Comparison of ENCODE assay signal across 23 mouse cellular contexts in genomic region chr5:73205050-73205449, GRCm38 (mm10). TPM values are rescaled to one million over a fixed set of nuclear protein-coding genes. Genes with fewer than 3 reads are reported as not detected.
DNase-seq lines count a peak whose midpoint lies in the region; ATAC-seq and TF ChIP-seq lines count a peak whose summit lies in the region.
"Had no signal": no experiment of that assay in that cellular context is flagged by ENCODE, and none has a peak within 500 bp of the region (broad histone marks: within the 10 kb centered on the region; RNA-seq: fewer than 3 reads in every experiment).

No protein-coding gene starts in this region.

- no peak; the same call in 1 of the 2 replicates for ATAC-seq in forebrain, embryonic 15.5 days (replicated peaks)
- ATAC-seq in heart, embryonic 15.5 days (replicated peaks; ENCODE audit: insufficient number of reproducible peaks, insufficient read depth, low FRiP score, low read depth): no peak
- ATAC-seq: activated CD4-positive, CD25-positive, alpha-beta regulatory T cell, adult 4 months; intestine, embryonic 15.5 days; Patski had no signal

- H3K27me3 ChIP-seq in forebrain, embryonic 15.5 days: no peaks in the 10 kb centered on the region
- no peaks in the 10 kb centered on the region for H3K27me3 ChIP-seq in forebrain, embryonic 10.5 days (ENCODE audit: poor library complexity, severe bottlenecking)
- H3K27me3 ChIP-seq in heart, embryonic 15.5 days: no peaks in the 10 kb centered on the region
- H3K27me3 ChIP-seq: CH12.LX; embryonic facial prominence, embryonic 15.5 days; hindbrain, embryonic 12.5 days; intestine, embryonic 15.5 days; Patski had no signal

- WGBS in forebrain, embryonic 15.5 days: 58% methylated on average over 3 of the region's 3 CpGs
- 95% methylated on average over 3 of the region's 3 CpGs for WGBS in forebrain, embryonic 10.5 days
- 55% methylated on average over 3 of the region's 3 CpGs for WGBS in heart, embryonic 15.5 days

- H3K9me3 ChIP-seq in forebrain, embryonic 15.5 days: no peaks in the 10 kb centered on the region
- H3K9me3 ChIP-seq in forebrain, embryonic 10.5 days: no peaks in the 10 kb centered on the region
- no peaks in the 10 kb centered on the region for H3K9me3 ChIP-seq in heart, embryonic 15.5 days (replicated peaks)
- H3K9me3 ChIP-seq: embryonic facial prominence, embryonic 15.5 days; hindbrain, embryonic 12.5 days; intestine, embryonic 15.5 days had no signal

- peaks cover 27% of the 10 kb centered on the region for H3K4me1 ChIP-seq in forebrain, embryonic 15.5 days
- peaks cover 16% of the 10 kb centered on the region for H3K4me1 ChIP-seq in forebrain, embryonic 10.5 days
- peaks cover 46% of the 10 kb centered on the region for H3K4me1 ChIP-seq in heart, embryonic 15.5 days (replicated peaks)

- H3K27ac ChIP-seq in forebrain, embryonic 15.5 days (replicated peaks): peak overlapping the region; percentile 6; the same call in 1 of the 2 replicates
- no peak overlapping the region for H3K27ac ChIP-seq in forebrain, embryonic 10.5 days
- peak overlapping the region; percentile 92 for H3K27ac ChIP-seq in heart, embryonic 15.5 days
- H3K27ac ChIP-seq in layer of hippocampus, adult 2 months: peak overlapping the region; percentile 77
- H3K27ac ChIP-seq: embryonic facial prominence, embryonic 15.5 days; hindbrain, embryonic 12.5 days; intestine, embryonic 15.5 days had no signal

- no peak overlapping the region for H3K9ac ChIP-seq in forebrain, embryonic 15.5 days (replicated peaks)
- no peak overlapping the region for H3K9ac ChIP-seq in heart, embryonic 15.5 days
- H3K9ac ChIP-seq: embryonic facial prominence, embryonic 15.5 days; hindbrain, embryonic 12.5 days; intestine, embryonic 15.5 days had no signal

- 0 out of 2 replicates have a peak, but pooled peaks cover 2% of the 10 kb centered on the region for H3K36me3 ChIP-seq in forebrain, embryonic 15.5 days
- H3K36me3 ChIP-seq in forebrain, embryonic 10.5 days (replicated peaks): peaks cover 26% of the 10 kb centered on the region
- H3K36me3 ChIP-seq in heart, embryonic 15.5 days: peaks cover 5% of the 10 kb centered on the region; the same call in 1 of the 2 replicates
- H3K36me3 ChIP-seq: embryonic facial prominence, embryonic 15.5 days; hindbrain, embryonic 12.5 days; intestine, embryonic 15.5 days had no signal

- TF ChIP-seq CTCF in layer of hippocampus, adult 2 months (conservative IDR thresholded peaks at IDR 0.05): no peak

- intact Hi-C loops in heart, postnatal 10 days (cut with DNase I): no loop called here

- H3K4me3 ChIP-seq in forebrain, embryonic 15.5 days: no peak overlapping the region
- no peak overlapping the region for H3K4me3 ChIP-seq in forebrain, embryonic 10.5 days
- H3K4me3 ChIP-seq in heart, embryonic 15.5 days: no peak overlapping the region
- H3K4me3 ChIP-seq in layer of hippocampus, adult 2 months: no peak overlapping the region
- H3K4me3 ChIP-seq: embryonic facial prominence, embryonic 15.5 days; erythroblast, embryonic 14.5 days; hindbrain, embryonic 12.5 days; intestine, embryonic 15.5 days had no signal

- no peak overlapping the region for H3K4me2 ChIP-seq in forebrain, embryonic 15.5 days (replicated peaks)
- no peak overlapping the region for H3K4me2 ChIP-seq in heart, embryonic 15.5 days
- H3K4me2 ChIP-seq: embryonic facial prominence, embryonic 15.5 days; hindbrain, embryonic 12.5 days; intestine, embryonic 15.5 days had no signal

- DNase-seq in forebrain, embryonic 10.5 days (ENCODE audit: extremely low spot score, low spot score): no peak
- DNase-seq in heart, postnatal 10 days: no peak
- no peak for DNase-seq in layer of hippocampus, adult 2 months (ENCODE audit: low spot score in 2 of 2)
- DNase-seq in layer of hippocampus, adult 8-10 months (ENCODE audit: low spot score in 2 of 2): no peak
- DNase-seq in adrenal gland, postnatal 4 days (ENCODE audit: low spot score in 2 of 2): no peak
- DNase-seq: adrenal gland, postnatal 14 days; cerebellum, adult 11 months; cerebellum, adult 8-10 months; cerebellum, postnatal 14 days; embryo, embryonic 11 days; gastrocnemius, postnatal 10 days; heart, postnatal 4 days; kidney, adult 18-20 months; kidney, postnatal 10 days had no signal

RNA-seq across cellular contexts. Expression of gene Fryl, which starts 51.4 kb away (rescaled TPM):
- 48.3 and 51.5 TPM in 2 replicates for polyA plus RNA-seq in forebrain, embryonic 15.5 days (2015; fragmentation: Nextera tagmentation; extraction: Ambion mirVana)
- 22.5 and 28.0 TPM in 2 replicates for polyA plus RNA-seq in forebrain, embryonic 10.5 days (2016; fragmentation: Nextera tagmentation; extraction: Ambion mirVana)
- polyA plus RNA-seq in heart, embryonic 15.5 days (2015; fragmentation: Nextera tagmentation; extraction: Ambion mirVana): 25.7 and 28.4 TPM in 2 replicates
- 10 to 100 TPM; 47.4 to 51.3 TPM for total RNA-seq in heart, postnatal 10 days (2021)
- total RNA-seq in layer of hippocampus, adult 2 months (2021): 10 to 100 TPM; 66.0 to 81.4 TPM
- 10 to 100 TPM; 72.2 to 96.1 (median 73.9) TPM for total RNA-seq in layer of hippocampus, adult 8-10 months (2022)
- total RNA-seq in adrenal gland, postnatal 4 days (2021): 10 to 100 TPM; 49.7 to 55.7 TPM
